Mouse (Mus musculus) megakaryocyte, adult 5-6 weeks (primary cell): ENCODE measurements around the gene Vipr2. TPM values are rescaled to one million over a fixed set of nuclear protein-coding genes. Genes with fewer than 3 reads are reported as not detected.

Source experiments
- ATAC-seq: 2 replicates; pipeline ENCODE4 v1.8.0; 2016; ENCODE audit warnings: mild to moderate bottlenecking, inconsistent platforms; ENCODE audit not compliant: poor library complexity, severe bottlenecking
- total RNA-seq, 2 experiments: library from RNA; stranded (forward) in 1 of 2; stranded (reverse) in 1 of 2; fragments of 153-499, 151-499 nt in 1 of 2; fragments of 221-1000, 200-1000 nt in 1 of 2; gene quantifications; 2 replicates each; pipeline versions ENCODE4 v1.2.3 to v1.2.4; 2015 to 2017

Vipr2 gene
- total RNA-seq, 2 experiments from 2014 or later: 0.07 to 0.31 TPM

DNA sequence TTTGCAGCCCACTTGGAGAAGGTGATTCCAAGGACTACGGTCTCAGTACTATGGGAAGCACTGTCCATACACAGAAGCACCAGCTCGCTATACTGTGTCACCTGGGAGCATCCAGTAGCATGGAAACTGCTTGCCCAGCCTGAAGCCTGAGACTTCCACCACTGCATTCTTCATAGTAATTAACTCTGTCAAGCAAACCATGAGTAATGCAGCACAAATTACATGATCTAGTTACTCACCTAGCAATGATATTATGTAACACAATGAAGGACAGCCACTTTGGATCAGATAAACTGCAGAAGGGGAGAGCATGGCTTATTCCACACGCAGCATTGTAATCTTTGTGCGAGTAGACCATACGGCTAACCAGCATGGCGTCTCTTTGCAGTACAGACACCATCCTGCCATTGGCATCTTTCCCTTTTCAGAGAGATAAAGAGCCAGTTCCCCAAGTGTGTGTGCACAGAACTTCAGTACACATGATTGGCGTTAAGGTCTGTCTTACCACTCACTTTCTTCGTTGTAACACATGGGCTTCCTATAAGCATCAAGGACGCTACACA is 75.4 kb downstream of the Vipr2 start:
- no peak for ATAC-seq

DNA sequence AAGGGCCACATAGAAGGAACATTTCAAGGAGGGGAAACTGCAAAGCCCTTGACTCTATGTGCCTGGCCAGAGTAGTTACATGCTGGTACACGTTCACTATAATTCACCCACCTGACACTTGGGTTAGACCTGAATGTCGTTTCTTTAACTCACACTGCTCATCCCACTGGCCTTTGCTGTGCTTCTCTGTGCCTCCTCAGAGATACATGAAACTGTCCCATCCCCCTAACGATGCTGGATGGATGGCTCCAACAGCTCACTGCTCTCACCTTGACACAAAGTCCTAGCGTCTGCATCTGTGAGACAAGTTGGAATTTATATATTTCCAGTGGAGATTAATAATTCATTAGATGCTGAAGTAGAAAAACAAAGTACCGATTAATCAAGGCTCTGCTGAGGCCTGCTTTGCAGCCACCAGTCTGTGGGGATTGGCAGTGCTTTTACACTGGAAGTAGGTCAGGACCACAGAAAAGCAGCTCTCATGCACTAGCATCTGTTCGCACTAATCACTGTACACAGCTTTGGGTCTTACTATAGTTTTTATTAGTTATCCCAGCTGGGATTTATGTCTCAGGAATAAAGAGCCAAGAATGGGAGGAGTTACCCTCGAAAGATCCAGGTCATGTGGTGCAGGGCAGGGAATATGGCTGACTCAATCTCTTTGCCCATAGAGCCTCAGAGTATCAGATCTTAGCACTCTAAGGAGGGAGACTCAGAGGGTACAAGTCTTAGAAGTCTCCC is 79.4 kb downstream of the Vipr2 start:
- ATAC-seq: no peak

DNA sequence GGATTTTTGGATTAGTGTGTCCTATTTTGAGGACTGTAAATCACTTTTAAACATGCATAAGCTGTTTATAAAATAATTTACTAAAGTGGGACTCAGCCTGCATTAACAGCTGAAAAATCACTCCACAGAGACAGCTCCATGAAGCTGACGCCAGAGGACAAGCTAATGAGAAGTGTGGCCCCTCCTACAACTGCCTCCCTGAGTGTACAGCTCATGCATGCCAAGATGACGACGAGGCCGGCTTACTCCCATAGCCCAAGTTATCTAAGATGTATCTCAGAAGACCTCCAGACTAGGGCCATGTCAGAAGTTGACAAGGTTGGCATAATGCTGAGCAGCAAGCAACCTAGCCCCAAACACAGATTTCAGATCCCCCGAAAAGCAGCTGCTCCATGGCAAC is 81.7 kb downstream of the Vipr2 start:
- ATAC-seq: no peak

DNA sequence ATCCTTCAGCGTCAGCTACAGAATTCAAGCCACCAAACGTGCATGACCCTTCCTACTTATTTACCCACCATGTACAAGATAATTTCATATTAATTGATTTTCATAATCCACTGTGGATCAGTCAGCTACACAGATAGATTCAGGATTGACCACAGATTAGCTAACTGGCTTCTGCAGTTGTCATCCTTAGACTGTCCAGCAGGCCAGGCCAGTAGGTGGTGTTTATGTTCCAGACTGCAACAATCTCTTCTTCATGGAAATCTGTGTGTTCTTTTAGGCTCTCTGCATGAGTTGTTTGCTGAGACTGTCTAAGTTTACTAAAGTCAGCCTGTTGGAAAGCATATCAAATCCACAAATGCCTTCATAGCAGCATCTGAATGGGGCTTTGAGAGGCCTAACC is 82.2 kb downstream of the Vipr2 start:
- ATAC-seq: no peak

DNA sequence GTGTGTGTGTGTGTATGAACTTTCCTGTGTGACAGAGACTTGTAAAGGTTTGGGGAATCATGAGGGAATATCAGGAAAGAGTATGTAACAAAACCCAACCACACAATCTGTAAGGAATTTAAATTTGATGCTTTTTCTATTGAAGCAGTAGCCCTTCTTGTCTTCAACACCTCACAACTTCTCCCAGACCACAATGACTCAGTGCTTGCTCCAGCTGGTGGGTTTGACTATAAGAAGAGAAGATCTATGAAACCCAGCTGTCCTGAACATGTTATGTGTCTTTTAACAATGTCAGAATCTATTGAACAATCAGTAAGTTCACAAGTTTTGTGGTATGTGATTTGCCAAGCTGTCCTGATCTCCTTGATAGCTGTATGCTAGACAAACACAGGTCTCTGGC is 87.8 kb downstream of the Vipr2 start:
- no peak for ATAC-seq

DNA sequence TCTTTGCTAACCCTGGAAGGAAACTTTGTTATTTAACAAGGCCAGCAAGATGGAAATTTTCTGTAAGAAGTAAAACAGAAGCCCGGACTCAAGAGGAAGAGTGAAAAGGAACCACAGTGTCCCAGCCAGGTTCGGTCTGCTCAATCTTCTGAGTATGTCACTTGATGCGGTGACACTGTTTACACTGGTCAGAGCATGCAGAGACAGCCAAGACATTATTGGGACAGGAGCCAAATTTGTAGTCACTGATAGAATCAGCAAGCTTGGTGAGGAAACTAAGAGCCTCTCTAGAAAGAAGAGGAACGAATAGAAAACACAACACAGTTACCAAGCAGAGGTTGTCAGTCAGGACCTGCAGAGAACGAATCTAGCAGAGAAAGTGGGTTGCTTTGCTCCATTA is 92.1 kb downstream of the Vipr2 start:
- ATAC-seq: 0 out of 2 replicates have a peak, but pooled peaks have one; percentile 28

DNA sequence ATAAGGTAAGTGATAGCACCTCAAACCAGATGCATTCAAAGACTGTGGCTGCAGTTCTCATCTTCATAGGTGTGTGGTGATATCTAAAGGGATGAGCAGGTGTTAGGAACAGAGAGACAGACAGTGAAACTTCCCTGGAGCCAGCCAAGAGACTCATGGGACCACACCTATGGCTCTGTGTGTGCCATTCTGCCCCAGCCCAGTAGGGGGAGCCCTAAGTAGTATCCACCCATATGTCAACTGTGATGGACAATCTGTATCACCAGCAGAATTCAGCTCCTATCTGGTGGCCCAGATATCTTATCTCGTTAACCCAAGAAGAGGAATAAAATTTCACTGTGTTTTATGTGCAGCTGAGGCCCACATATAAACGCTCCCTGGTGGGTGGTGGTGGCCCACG is 99.4 kb downstream of the Vipr2 start:
- ATAC-seq: peak; percentile 92

DNA sequence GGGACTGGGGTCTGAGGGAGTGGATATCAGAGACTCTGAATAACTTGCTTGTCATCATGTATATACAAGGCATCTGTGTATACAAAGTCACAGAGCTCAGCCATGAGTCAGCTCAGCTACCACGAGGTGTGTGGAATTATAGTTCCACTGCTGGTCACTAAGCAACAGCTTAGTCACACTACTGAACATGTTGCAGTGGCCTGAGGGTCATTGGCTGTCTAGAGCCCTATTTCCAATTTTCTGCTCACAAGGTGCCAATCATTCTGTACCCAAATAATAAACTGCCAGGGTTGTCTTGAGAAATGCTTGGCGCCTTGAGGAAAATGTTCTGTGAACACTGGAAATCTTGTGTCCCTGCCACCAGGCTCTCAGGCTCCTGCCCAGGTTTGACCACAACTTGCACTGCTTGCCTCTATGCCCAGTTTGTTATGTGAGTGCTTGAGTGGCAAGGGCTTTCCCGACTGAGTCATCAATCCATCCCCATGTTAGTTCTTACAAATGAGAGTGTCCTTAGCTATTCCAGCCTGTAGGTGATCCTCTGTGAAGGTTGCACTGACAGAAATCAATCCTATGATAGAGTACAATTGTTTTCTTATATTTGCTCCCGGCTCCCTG is 104.0 kb downstream of the Vipr2 start:
- no peak for ATAC-seq

DNA sequence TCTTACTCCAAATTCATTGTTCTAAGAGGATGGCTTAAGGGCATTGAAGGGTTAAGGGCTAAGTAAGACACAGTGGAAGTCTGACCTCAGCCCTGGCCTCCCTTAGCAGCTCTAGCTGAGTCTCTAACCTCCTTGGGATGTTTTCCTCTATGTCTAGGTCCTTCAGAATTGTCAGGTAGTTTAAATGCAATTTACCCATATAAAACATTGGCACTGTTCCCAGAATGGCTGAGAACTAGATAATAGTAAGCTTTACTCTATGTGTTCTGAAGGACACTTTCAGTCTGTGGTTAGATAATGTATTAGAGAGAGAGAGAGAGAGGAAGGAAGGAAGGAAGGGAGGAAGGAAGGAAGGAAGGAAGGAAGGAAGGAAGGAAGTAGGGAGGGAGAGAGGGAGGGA is 104.8 kb downstream of the Vipr2 start:
- no peak for ATAC-seq

DNA sequence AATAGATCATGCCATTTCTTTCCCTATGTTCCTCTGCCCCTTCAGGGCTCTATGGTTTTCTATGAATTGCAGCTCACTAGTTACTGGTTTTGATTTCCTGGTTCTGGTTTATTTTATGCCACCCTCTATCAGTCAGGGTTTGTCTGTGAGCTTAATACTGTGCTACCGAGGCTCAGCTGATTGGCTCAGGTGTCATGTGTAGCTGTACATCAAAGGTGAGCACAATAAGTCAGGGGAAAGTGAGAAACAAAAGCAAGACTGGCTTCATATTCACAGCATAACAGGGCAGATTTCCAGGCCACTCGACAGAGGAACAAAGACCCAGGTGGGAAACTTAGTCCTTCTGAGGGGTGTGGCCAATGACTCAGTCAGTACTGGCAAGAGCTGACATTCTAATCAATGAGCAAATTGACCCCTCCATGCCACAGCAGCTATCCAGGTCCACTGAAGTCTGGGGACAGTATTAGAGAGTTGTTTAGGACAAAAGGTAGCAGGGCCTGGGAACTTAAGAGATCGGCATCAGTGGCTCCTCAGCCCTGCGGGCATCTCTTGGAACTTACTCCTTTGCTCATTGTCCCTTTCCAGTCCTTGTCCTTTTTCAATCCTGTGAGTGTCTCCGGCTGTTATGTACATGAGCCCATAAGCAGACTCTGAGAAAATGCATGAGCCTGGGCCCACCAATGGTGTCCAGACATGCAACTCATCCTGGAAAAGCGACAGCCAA is 105.8 kb downstream of the Vipr2 start:
- no peak for ATAC-seq

DNA sequence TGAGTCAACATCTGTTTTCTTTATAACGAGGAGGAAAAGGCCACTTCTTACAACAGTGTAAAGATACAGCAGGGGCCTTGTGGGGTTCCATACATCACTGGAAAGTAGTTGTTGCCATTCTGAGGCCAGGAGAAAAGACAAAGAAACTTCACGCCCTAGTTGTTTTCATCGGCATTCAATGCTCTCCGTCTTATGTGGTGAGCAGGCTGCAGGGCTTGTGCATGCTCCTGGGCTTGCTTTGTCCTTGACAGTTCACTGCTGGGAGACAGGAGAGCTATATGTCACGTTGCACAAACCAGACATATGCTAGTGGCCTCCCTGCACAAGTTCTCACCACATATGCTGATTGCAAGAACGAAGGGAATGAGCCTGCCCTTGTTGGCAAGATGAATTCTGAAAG is 116.4 kb downstream of the Vipr2 start:
- no peak for ATAC-seq

DNA sequence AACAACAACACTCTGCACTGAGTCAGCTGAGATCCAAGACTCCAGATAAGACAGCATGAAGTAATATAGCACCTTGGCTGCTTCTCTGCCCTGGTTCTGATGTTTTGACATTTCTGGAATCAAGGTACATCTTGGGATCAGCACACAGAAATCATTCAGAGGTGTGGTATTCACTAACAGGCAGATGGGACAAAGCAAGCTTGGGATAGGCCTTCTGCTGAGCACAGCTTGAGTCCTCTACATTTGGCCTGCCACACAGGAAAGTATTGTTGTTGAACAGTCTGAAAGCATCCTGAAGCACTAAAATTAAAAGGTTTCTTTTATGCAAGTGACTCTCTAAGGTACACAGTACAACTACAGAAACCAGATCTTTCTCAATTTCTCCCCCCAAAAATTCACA is 117.1 kb downstream of the Vipr2 start:
- ATAC-seq: no peak

Other genes starting within 250 kb of the Vipr2 start
- gene Zfp386, start 30.0 kb upstream of the Vipr2 start, total RNA-seq (2015): 54.7 and 57.5 TPM in 2 replicates
- gene Zfp386, start 30.0 kb upstream of the Vipr2 start, total RNA-seq (2017): 37.5 and 51.5 TPM in 2 replicates
- 0.27 TPM in 1 of 2 replicates, not detected in the other for gene Wdr60, start 185.3 kb downstream of the Vipr2 start, total RNA-seq (2015)
- gene Wdr60, start 185.3 kb downstream of the Vipr2 start, total RNA-seq (2017): 0.40 and 0.94 TPM in 2 replicates
- not detected in 2 replicates for gene Gm11027, start 197.7 kb downstream of the Vipr2 start, total RNA-seq (2015)
- gene Gm11027, start 197.7 kb downstream of the Vipr2 start, total RNA-seq (2017): not detected in 2 replicates
- 44.7 and 46.6 TPM in 2 replicates for gene Esyt2, start 203.5 kb downstream of the Vipr2 start, total RNA-seq (2015)
- 49.9 and 65.6 TPM in 2 replicates for gene Esyt2, start 203.5 kb downstream of the Vipr2 start, total RNA-seq (2017)